In genomic region chr2:3775569-3775968, GRCm38 (mm10) we compare ENCODE assay signal across 22 mouse cellular contexts.
DNase-seq lines count a peak whose midpoint lies in the region; ATAC-seq lines count a peak whose summit lies in the region.
"Had no signal": no experiment of that assay in that cellular context is flagged by ENCODE, and none has a peak within 500 bp of the region (broad histone marks: within the 10 kb centered on the region; RNA-seq: fewer than 3 reads in every experiment).

No protein-coding gene starts in this region.

- intact Hi-C loops in heart, postnatal 36 days (cut with DNase I): no loop called here

- H3K27me3 ChIP-seq in heart, embryonic 16.5 days (ENCODE audit: control insufficient read depth, insufficient read depth, low read length): no peaks in the 10 kb centered on the region
- H3K27me3 ChIP-seq in liver, embryonic 16.5 days (ENCODE audit: control insufficient read depth, insufficient read depth, low read depth, low read length): no peaks in the 10 kb centered on the region
- H3K27me3 ChIP-seq: embryonic facial prominence, embryonic 13.5 days; lung, embryonic 15.5 days; midbrain, embryonic 12.5 days; Patski had no signal

- 50% methylated on average over 3 of the region's 3 CpGs for WGBS in heart, embryonic 16.5 days
- WGBS in liver, embryonic 16.5 days (ENCODE audit: insufficient replicate concordance): 42% methylated on average over 3 of the region's 3 CpGs

- DNase-seq in heart, postnatal 36 days: no peak
- peak; percentile 29 for DNase-seq in liver
- no peak for DNase-seq in adrenal gland, postnatal 4 days (ENCODE audit: low spot score in 2 of 2)
- no peak for DNase-seq in layer of hippocampus, adult 18-20 months (ENCODE audit: low spot score in 2 of 2)
- DNase-seq: cerebellum, adult 2 months; cerebellum, postnatal 25 days; embryo, embryonic 11 days; heart, adult 11 months; heart, postnatal 10 days; kidney, adult 18-20 months; lung, postnatal 4 days; thymus, postnatal 14 days had no signal

- H3K27ac ChIP-seq in heart, embryonic 16.5 days (ENCODE audit: low read length): no peak overlapping the region
- H3K27ac ChIP-seq in liver, embryonic 16.5 days (ENCODE audit: low read length): no peak overlapping the region
- H3K27ac ChIP-seq: embryonic facial prominence, embryonic 13.5 days; left cerebral cortex, adult 2 months; lung, embryonic 15.5 days; midbrain, embryonic 12.5 days had no signal

- peaks cover 14% of the 10 kb centered on the region for H3K36me3 ChIP-seq in heart, embryonic 16.5 days (ENCODE audit: control insufficient read depth, insufficient read depth)
- H3K36me3 ChIP-seq in liver, embryonic 16.5 days (ENCODE audit: control insufficient read depth, insufficient read depth): 0 out of 2 replicates have a peak, but pooled peaks cover 2% of the 10 kb centered on the region

- H3K9me3 ChIP-seq in heart, embryonic 16.5 days (replicated peaks; ENCODE audit: control insufficient read depth, low read length): no peaks in the 10 kb centered on the region
- H3K9me3 ChIP-seq in liver, embryonic 16.5 days (replicated peaks; ENCODE audit: control insufficient read depth, low read length): no peaks in the 10 kb centered on the region
- H3K9me3 ChIP-seq: embryonic facial prominence, embryonic 13.5 days; lung, embryonic 15.5 days; midbrain, embryonic 12.5 days had no signal

- peak overlapping the region; percentile 16; the same call in 1 of the 2 replicates for H3K9ac ChIP-seq in heart, embryonic 16.5 days (ENCODE audit: low read length)
- no peak overlapping the region for H3K9ac ChIP-seq in liver, embryonic 16.5 days (ENCODE audit: low read depth, low read length)
- H3K9ac ChIP-seq: embryonic facial prominence, embryonic 13.5 days; lung, embryonic 15.5 days; midbrain, embryonic 12.5 days had no signal

- H3K4me2 ChIP-seq in heart, embryonic 16.5 days (ENCODE audit: low read depth, low read length): no peak overlapping the region
- no peak overlapping the region for H3K4me2 ChIP-seq in liver, embryonic 16.5 days (ENCODE audit: low read depth, low read length)
- H3K4me2 ChIP-seq: embryonic facial prominence, embryonic 13.5 days; heart, embryonic 11.5 days; lung, embryonic 15.5 days; midbrain, embryonic 12.5 days had no signal

- H3K4me1 ChIP-seq in heart, embryonic 16.5 days (ENCODE audit: control insufficient read depth, insufficient read depth, low read length): peaks cover 3% of the 10 kb centered on the region; the same call in 1 of the 2 replicates
- H3K4me1 ChIP-seq in liver, embryonic 16.5 days (ENCODE audit: control insufficient read depth, low read depth, low read length): peaks cover 3% of the 10 kb centered on the region
- H3K4me1 ChIP-seq: lung, embryonic 15.5 days had no signal

- no peak for ATAC-seq in heart, embryonic 16.5 days (replicated peaks; ENCODE audit: extremely low read depth, insufficient read depth, low FRiP score)
- ATAC-seq in liver, embryonic 16.5 days (ENCODE audit: low read depth): peak; percentile 82
- no peak for ATAC-seq in granulocyte monocyte progenitor cell, adult 5-6 weeks (replicated peaks; ENCODE audit: poor library complexity, severe bottlenecking)
- ATAC-seq: forebrain, embryonic 14.5 days; Patski had no signal

- H3K4me3 ChIP-seq in heart, embryonic 16.5 days (ENCODE audit: low read length): no peak overlapping the region
- no peak overlapping the region for H3K4me3 ChIP-seq in liver, embryonic 16.5 days (ENCODE audit: low read depth, low read length)
- H3K4me3 ChIP-seq: embryonic facial prominence, embryonic 13.5 days; left cerebral cortex, adult 2 months; lung, embryonic 15.5 days; midbrain, embryonic 12.5 days had no signal
